Mouse (Mus musculus): ENCODE measurements around the gene Hnrnpa2b1. TPM values are rescaled to one million over a fixed set of nuclear protein-coding genes. Genes with fewer than 3 reads are reported as not detected.
A peak's percentile ranks its signal among the peaks of the same experiment; 100 is the strongest.
"Not testable (repeated sequence)": the region's sequence is repeated elsewhere in the genome, so short reads cannot be mapped to it uniquely, and the experiment has no call there.

Hnrnpa2b1 gene
- 774 and 875 TPM in 2 replicates for polyA plus RNA-seq (2012; rRNA removed)

- peak; percentile 96 to 100 for DNase-seq (ENCODE audit: extremely low spot score in 1 of 2, low spot score in 1 of 2)
Observed at GRCm38 (mm10) chr6:51469715-51470310, at the start of gene Hnrnpa2b1. Hnrnpa2b1 (minus strand) TSS chr6:51469894.

DNA sequence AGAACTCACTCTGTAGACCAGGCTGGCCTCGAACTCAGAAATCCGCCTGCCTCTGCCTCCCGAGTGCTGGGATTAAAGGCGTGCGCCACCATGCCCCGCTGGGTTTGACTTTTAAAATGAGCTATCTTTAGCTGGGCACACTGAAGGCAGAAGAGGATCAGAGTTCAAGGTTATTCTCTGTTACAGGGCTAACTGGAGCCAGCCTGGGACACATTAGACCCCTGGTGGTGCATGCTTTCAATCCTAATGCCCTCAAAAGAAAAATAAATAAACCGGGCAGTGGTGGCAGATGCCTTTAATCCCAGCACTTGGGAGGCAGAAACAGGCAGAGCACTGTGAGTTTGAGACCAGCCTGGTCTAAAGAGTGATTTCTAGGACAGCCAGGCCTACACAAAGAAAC, 45.2 kb upstream of the Hnrnpa2b1 start:
- no peak for DNase-seq (ENCODE audit: extremely low spot score in 1 of 2, low spot score in 1 of 2)

GRCm38 (mm10) chr6:51513745-51514144, 44.1 kb upstream of the Hnrnpa2b1 start:
- no peak for DNase-seq (ENCODE audit: extremely low spot score in 1 of 2, low spot score in 1 of 2)

DNA sequence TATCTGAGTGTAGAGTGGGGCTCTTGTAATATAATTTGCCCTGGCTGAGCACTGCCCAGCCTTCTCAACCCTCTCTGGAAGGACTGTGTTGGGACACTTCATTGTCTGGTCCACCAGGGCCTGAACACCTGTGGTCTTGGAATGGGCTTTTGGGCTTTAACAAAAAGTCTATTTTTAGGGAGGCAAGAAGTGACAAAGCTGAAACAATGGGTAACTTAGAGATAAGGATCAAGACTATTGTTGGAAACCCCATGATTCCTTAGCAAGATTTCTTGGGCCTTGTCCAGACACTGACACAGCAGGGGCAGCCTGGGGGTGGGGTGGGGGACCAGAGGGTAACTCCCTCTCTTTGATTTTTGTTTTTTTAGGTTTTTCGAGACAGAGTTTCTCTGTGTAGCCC, 41.3 kb upstream of the Hnrnpa2b1 start:
- no peak for DNase-seq (ENCODE audit: extremely low spot score in 1 of 2, low spot score in 1 of 2)

GRCm38 (mm10) chr6:51510094-51510493, 40.4 kb upstream of the Hnrnpa2b1 start:
- DNase-seq (ENCODE audit: extremely low spot score in 1 of 2, low spot score in 1 of 2): peak in 1 of 2 experiments; percentile 51

GRCm38 (mm10) chr6:51508750-51509648, 39.3 kb upstream of the Hnrnpa2b1 start:
- DNase-seq (ENCODE audit: extremely low spot score in 1 of 2, low spot score in 1 of 2): peak in 1 of 2 experiments; percentile 83

- DNase-seq (ENCODE audit: extremely low spot score in 1 of 2, low spot score in 1 of 2): no peak
Observed at GRCm38 (mm10) chr6:51507556-51507955, 37.9 kb upstream of the Hnrnpa2b1 start.

DNA sequence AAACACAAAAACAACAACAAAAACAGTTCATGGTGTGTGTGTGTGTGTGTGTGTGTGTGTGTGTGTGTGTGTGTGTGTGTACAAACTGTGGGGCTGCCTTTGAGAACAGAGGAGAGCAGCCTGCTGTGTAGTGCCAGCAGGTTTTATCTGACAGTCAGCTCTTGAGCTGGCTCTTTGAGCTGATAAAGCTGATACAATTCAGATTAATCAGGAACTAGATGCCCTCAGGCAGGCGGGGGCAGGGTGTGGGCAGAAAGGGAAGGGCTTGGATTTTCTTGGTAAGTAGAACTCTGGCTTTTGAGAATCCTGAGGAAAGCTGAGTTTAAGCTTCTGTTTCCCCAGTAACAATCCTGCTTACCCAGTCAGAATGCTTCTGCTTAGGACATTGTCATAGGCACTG, 36.0 kb upstream of the Hnrnpa2b1 start:
- DNase-seq (ENCODE audit: extremely low spot score in 1 of 2, low spot score in 1 of 2): no peak

GRCm38 (mm10) chr6:51497321-51498111, 27.8 kb upstream of the Hnrnpa2b1 start:
- DNase-seq (ENCODE audit: extremely low spot score in 1 of 2, low spot score in 1 of 2): no peak

DNA sequence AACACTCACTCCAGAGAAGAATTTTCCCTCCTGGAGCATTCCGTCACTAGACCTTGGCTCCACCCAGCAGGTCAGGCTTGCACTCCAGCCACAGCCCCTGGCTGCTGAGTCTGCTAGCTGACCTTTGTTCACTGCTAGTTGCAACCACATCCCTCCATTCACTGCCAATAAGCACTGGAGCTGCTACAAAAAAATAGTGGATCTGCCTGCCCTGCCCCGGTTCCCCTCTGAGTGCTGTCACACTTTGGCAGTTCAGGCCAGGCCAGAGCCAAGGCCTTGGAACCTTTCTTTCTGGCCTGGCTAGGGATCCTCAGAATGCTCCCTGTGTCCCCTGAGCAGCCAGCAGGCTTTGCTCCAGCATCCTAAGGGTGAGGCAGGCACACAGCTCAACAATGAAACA, 20.1 kb upstream of the Hnrnpa2b1 start:
- no peak for DNase-seq (ENCODE audit: extremely low spot score in 1 of 2, low spot score in 1 of 2)

DNA sequence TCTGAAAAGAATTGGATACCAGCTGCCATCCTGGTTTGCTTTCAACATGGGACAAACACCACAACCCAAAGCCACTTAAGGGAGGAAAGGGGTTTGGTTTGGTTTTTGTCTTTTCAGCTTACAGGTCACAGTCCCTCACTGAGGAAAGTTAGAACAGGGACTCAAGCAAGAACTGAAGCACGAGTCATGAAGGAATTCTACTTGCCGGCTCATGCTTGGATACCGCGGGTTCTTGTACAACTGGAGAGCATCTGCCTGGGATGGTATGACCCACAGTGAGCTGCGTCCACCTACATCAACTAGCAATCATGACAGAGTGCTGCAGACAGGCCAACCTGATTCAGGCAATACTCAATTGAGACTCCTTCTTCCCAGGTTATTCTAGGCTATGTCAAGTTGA, 17.0 kb upstream of the Hnrnpa2b1 start:
- no peak for DNase-seq (ENCODE audit: extremely low spot score in 1 of 2, low spot score in 1 of 2)

GRCm38 (mm10) chr6:51486076-51486710, 16.5 kb upstream of the Hnrnpa2b1 start:
- no peak for DNase-seq (ENCODE audit: extremely low spot score in 1 of 2, low spot score in 1 of 2)

DNA sequence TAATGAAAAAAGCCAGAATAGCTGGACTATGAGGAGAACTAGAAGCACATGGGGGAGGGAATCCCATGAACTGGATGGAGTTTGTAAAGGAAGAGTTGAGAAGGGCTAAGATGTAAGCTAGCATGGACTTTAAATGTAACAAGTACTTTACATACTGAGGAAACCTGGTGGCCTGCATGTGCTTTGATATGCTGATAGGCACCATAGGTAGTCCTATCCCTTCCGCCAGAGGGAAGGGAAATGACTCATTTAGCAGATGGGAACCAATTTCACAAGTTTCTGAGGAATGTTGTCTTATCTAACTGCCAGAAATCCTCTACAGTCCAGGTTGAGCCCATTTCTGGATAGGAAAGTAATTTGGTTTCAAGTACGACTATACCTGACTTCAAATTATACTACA, 16.0 kb upstream of the Hnrnpa2b1 start:
- DNase-seq (ENCODE audit: extremely low spot score in 1 of 2, low spot score in 1 of 2): peak in 1 of 2 experiments; percentile 26

- not testable (repeated sequence) for DNase-seq (ENCODE audit: extremely low spot score in 1 of 2, low spot score in 1 of 2)
Observed at GRCm38 (mm10) chr6:51484556-51484955, 14.9 kb upstream of the Hnrnpa2b1 start.

- no peak for DNase-seq (ENCODE audit: extremely low spot score in 1 of 2, low spot score in 1 of 2)
Observed at GRCm38 (mm10) chr6:51483861-51484260, 14.2 kb upstream of the Hnrnpa2b1 start.

DNA sequence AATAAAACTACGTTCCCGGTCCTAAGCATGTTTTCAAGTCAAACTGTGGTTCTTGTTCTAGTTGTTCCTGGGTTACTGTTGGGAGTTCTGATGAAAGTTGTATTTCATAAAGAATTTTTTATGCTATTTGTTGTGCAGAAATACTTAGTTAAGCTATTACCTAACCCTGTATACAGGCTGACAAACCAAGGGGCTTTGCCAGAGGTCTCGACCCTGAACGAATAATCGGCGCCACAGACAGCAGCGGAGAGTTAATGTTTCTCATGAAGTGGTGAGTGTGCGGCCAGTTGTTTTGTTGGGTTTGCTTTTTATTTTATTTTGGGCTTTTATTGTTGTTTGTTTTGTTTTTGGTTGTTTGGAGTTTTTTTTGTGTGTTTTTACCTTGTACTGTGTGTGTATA, 11.9 kb upstream of the Hnrnpa2b1 start:
- DNase-seq (ENCODE audit: extremely low spot score in 1 of 2, low spot score in 1 of 2): no peak

GRCm38 (mm10) chr6:51479136-51479731, 9.5 kb upstream of the Hnrnpa2b1 start:
- DNase-seq (ENCODE audit: extremely low spot score in 1 of 2, low spot score in 1 of 2): no peak

DNA sequence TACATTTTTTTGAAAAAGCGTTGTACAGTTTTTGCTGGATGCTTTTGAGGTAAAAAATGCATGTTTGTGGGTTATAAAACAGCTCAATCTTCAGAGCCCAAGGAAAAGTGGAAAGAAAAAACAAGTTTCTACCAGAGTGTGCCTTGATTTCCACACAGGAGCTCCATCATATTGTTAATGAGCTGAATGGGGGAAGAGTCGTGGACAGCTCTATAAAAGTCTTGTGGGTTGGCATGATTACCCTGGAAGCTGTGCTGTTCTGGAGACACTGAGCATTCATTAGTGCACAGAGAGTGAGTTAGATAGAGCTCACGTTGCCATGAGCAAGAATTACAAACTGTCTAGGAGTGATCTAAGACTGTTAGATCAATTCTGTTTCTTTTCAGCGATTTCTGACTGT, 2.5 kb upstream of the Hnrnpa2b1 start:
- no peak for DNase-seq (ENCODE audit: extremely low spot score in 1 of 2, low spot score in 1 of 2)

DNA sequence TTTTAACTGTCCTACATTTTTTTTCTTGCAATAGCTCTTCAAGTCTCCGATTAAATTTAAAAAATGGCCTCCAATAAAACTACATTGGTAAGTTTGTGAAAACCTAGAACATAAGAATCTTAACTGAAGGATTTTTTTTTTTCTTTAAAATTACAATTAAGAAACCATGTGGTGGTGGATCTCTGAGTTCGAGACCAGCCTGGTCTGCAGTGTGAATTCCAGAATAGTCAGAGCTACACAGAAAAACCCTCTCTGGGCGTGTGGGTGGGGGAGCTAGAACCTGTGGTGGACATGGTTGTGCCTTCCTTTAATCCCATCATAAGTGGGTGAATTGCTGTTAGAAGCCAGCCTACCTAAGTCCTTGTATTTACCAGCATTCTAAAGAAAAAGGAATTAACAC, 2.1 kb upstream of the Hnrnpa2b1 start:
- DNase-seq (ENCODE audit: extremely low spot score in 1 of 2, low spot score in 1 of 2): no peak

GRCm38 (mm10) chr6:51471179-51471505, 1.4 kb upstream of the Hnrnpa2b1 start:
- DNase-seq (ENCODE audit: extremely low spot score in 1 of 2, low spot score in 1 of 2): no peak
